Mouse (Mus musculus) stomach, embryonic 15.5 days (tissue): ENCODE results near the gene Ntn4. TPM values are rescaled to one million over a fixed set of nuclear protein-coding genes. Genes with fewer than 3 reads are reported as not detected.

Experiments
- ATAC-seq: fragments of 200-750 bp; cut with Nextera tagmentation; 2 replicates; pipeline ENCODE4 v1.8.0; 2017; ENCODE audit warnings: low read depth, moderate number of reproducible peaks, moderate TSS enrichment; ENCODE audit not compliant: insufficient read depth, low FRiP score
- H3K27ac ChIP-seq: fragments of 300-500 bp; sonication (generic); 2 replicates; pipeline ENCODE4 v1.5.1; 2015; ENCODE audit warnings: mild to moderate bottlenecking, inconsistent platforms
- H3K27me3 ChIP-seq: fragments of 300-500 bp; sonication (generic); replicated peaks from 2 replicates; pipeline ENCODE4 v1.6.1; 2015; ENCODE audit warnings: inconsistent platforms
- H3K36me3 ChIP-seq: fragments of 300-500 bp; sonication (generic); 2 replicates; pipeline ENCODE4 v1.6.1; 2015; ENCODE audit warnings: inconsistent platforms
- H3K4me1 ChIP-seq: fragments of 300-500 bp; sonication (generic); 2 replicates; pipeline ENCODE4 v1.6.1; 2015; ENCODE audit warnings: inconsistent platforms
- H3K4me2 ChIP-seq: fragments of 300-500 bp; sonication (generic); 2 replicates; pipeline ENCODE4 v1.6.1; 2015; ENCODE audit warnings: mild to moderate bottlenecking, inconsistent platforms
- H3K4me3 ChIP-seq: fragments of 300-500 bp; sonication (generic); replicated peaks from 2 replicates; pipeline ENCODE4 v1.5.1; 2015; ENCODE audit warnings: inconsistent platforms
- H3K9ac ChIP-seq: fragments of 300-500 bp; sonication (generic); 2 replicates; pipeline ENCODE4 v1.6.1; 2015; ENCODE audit warnings: inconsistent platforms
- H3K9me3 ChIP-seq: fragments of 300-500 bp; sonication (generic); 2 replicates; pipeline ENCODE4 v1.6.1; 2016; ENCODE audit warnings: inconsistent platforms
- WGBS: fragments of 180-500 bp; shearing (Covaris S2); methylation state at CpG from one replicate; pipeline ENCODE4 v1.1.7; 2015; 5-methylcytosine and 5-hydroxymethylcytosine counted together
- polyA plus RNA-seq: library from polyadenylated mRNA; unstranded; fragments of >200 nt; fragmentation: Nextera tagmentation; extraction: Ambion mirVana; gene quantifications from 2 replicates; pipeline ENCODE4 v1.2.1, GENCODE M21; 2015

Ntn4 gene
- polyA plus RNA-seq, 1 experiment from 2014 or later = 0.71 TPM

DNA sequence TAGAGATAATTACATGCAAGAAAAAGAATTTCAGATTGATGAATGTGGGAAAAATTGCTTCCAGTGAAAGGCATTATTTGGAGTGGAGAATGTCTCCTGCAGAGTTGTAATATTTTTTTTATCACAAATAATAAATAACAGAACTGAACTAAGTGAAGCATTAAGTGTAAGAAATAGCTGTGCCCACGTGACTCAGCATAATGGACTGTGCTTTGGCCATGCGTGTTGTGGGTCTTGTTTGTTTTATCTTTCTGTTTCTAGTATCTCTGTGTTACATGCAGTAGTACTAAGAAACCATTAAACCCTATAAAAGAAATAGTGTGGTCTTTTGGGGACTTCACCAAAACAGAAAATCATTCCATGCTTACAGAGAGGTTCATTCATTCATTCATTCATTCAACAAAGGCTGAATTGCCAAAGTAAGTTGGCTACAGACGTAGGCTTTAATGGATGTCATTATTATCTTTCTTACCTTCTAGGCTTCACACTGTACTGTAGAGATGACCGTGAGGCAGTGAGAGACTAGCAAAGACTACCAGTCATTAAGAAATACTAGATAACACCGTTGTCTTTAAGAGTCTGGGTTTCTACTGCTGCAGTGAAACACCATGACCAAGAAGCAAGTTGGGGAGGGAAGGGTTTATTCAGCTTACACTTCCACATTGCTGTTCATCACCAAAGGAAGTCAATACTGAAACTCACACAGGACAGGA, 81.3 kb downstream of the Ntn4 start:
- Histone ChIP-seq H3K36me3 (no peaks in the 10 kb centered on the region), H3K27ac (no peak overlapping the region), H3K27me3 (no peaks in the 10 kb centered on the region), H3K4me3 (no peak overlapping the region), H3K4me2 (no peak overlapping the region), H3K9me3 (no peaks in the 10 kb centered on the region), H3K9ac (no peak overlapping the region), H3K4me1 (no peaks in the 10 kb centered on the region)
- no peak for ATAC-seq
- WGBS = 81% methylated on average over 5 of the region's 5 CpGs

DNA sequence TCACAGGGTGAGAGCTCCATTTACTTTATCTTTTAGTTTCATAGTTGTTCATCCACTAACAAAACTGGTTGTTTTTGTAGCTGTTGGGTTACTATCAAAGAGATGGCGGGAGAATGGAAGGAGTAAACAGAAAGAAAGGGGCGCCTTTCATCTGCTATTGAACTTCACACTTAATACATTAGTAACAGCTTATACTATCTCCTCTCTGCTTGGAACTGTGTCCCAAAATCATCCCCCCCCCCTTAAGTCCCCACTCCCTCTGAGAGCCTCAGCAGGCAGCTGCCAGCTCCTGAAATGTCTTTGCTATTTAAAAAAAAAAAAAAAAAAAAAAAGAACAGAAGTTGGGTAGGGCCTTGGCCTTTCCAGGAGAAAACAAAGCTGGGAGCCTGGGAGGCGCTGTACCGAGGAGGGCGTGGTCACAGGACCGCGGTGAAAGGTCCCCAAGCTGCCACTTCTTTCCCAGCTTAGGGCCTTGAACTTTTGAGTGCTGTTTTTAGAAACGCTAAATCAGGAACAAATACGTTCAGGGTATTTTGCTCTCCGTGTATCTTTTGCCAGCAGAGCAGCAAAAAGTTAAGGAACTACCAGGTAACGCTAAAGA, 83.6 kb downstream of the Ntn4 start:
- WGBS = 15% methylated on average over 11 of the region's 11 CpGs
- no peak for ATAC-seq

DNA sequence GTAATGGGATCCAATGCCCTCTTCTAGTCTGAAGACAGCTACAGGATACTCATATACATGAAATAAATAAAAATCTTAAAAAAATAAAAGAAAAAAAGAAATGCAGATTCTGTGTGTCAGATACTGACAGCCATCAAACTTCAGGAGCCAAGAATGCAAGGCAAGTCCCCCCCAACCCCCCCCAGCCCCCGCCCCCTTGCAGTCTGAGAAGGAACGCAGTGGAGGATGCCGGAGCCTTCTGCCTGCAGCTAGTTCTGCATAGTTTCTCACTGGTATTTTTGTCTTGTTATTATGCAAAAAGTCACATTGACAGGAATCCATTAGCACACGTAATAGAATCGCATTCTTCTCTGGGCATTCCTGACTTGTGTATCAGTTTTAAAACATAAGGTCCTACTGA, 87.7 kb downstream of the Ntn4 start:
- ATAC-seq = no peak

More for the DNA sequence above, 83.6 kb downstream of the Ntn4 start:
- H3K4me2 ChIP-seq = peak overlapping the region; percentile 15; the same call in 1 of the 2 replicates
- H3K4me1 ChIP-seq = no peaks in the 10 kb centered on the region
- H3K9me3 ChIP-seq = no peaks in the 10 kb centered on the region
- no peak overlapping the region for H3K4me3 ChIP-seq
- H3K27me3 ChIP-seq = no peaks in the 10 kb centered on the region
- no peak overlapping the region for H3K27ac ChIP-seq
- no peak overlapping the region for H3K9ac ChIP-seq
- H3K36me3 ChIP-seq = no peaks in the 10 kb centered on the region

DNA sequence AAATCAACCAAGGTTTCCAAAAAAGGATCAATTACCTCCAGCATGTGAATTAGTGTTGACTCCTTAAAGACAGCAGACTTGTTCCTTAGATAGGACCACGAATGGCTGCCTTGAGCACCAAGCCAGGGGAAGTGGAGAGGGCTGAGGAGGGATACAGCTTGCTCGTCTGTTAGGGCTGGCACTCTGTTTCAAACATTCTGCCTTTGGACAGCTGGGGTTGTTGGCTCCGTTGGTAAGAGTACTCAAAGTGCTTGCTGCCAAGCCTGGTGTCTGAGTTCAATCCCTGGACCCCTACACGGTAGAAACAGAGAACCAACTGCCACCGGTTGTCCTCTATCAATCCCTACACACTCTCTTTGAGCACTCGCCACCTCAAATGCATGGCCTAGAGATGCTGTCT, 90.0 kb downstream of the Ntn4 start:
- no peak for ATAC-seq
- H3K4me2 ChIP-seq = no peak overlapping the region
- no peaks in the 10 kb centered on the region for H3K36me3 ChIP-seq
- no peaks in the 10 kb centered on the region for H3K9me3 ChIP-seq
- no peak overlapping the region for H3K27ac ChIP-seq
- H3K9ac ChIP-seq = no peak overlapping the region
- no peaks in the 10 kb centered on the region for H3K4me1 ChIP-seq
- no peaks in the 10 kb centered on the region for H3K27me3 ChIP-seq
- H3K4me3 ChIP-seq = no peak overlapping the region
- 79% methylated on average over 6 of the region's 6 CpGs for WGBS

More for the DNA sequence above, 87.7 kb downstream of the Ntn4 start:
- H3K27me3 ChIP-seq = no peaks in the 10 kb centered on the region
- H3K4me2 ChIP-seq = no peak overlapping the region
- no peak overlapping the region for H3K9ac ChIP-seq
- H3K4me3 ChIP-seq = no peak overlapping the region
- no peaks in the 10 kb centered on the region for H3K9me3 ChIP-seq
- no peak overlapping the region for H3K27ac ChIP-seq
- 58% methylated on average over 5 of the region's 5 CpGs for WGBS
- H3K36me3 ChIP-seq = no peaks in the 10 kb centered on the region
- H3K4me1 ChIP-seq = no peaks in the 10 kb centered on the region

DNA sequence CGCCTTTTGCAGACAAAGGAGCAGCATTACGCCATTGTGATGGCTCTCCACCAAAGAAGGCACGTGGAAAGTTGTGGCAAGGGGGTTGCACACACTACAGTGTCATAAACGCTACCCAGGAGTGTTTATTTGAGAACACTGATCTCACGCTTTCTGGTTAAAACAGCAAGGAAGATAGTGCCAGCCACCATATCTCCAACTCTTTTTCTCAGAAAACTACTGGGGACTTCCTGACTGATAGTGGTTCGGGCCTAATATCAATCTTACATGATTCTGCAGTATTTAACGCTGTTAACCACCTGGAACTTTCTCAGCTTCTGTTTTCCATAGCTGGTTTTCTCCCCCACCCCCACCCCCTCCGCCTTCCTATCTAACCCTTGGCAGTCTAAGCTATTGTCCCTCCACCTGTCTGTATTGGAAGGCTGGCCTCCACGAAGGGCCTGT, 90.8 kb downstream of the Ntn4 start:
- no peak for ATAC-seq
- no peak overlapping the region for H3K27ac ChIP-seq
- WGBS = 64% methylated on average over 9 of the region's 9 CpGs
- H3K9me3 ChIP-seq = no peaks in the 10 kb centered on the region
- H3K4me2 ChIP-seq = no peak overlapping the region
- no peaks in the 10 kb centered on the region for H3K27me3 ChIP-seq
- H3K4me3 ChIP-seq = no peak overlapping the region
- no peaks in the 10 kb centered on the region for H3K36me3 ChIP-seq
- H3K9ac ChIP-seq = no peak overlapping the region
- no peaks in the 10 kb centered on the region for H3K4me1 ChIP-seq

DNA sequence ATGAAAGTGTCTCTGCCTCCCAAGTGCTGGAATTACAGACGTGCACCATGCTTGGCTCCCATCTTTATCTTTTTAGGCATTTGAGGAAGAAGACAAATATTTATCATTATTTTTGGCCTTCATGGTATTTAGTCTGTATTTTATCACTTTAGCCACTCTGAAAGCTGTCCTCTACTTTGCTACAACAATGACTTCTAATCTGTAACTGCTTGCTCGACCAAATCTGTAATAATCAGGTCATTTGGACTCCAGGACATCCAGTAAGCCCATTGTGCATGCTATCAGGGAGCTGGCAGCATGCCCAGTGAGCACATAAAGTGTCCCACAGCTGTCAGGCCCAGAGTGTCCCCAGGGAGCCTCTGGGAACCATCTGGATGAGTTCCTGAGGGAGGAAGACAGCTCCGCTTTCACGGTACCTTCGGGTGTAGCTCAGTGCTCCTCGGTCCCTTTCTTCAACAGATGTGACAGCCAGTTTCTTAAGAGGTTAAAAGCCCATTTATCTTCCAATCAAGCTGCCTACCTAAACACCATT, 95.7 kb downstream of the Ntn4 start:
- H3K9me3 ChIP-seq = no peaks in the 10 kb centered on the region
- H3K27me3 ChIP-seq = no peaks in the 10 kb centered on the region
- WGBS = 39% methylated on average over 6 of the region's 6 CpGs
- no peak overlapping the region for H3K9ac ChIP-seq
- ATAC-seq = no peak
- H3K27ac ChIP-seq = no peak overlapping the region
- no peak overlapping the region for H3K4me2 ChIP-seq
- no peaks in the 10 kb centered on the region for H3K4me1 ChIP-seq
- no peaks in the 10 kb centered on the region for H3K36me3 ChIP-seq
- no peak overlapping the region for H3K4me3 ChIP-seq

DNA sequence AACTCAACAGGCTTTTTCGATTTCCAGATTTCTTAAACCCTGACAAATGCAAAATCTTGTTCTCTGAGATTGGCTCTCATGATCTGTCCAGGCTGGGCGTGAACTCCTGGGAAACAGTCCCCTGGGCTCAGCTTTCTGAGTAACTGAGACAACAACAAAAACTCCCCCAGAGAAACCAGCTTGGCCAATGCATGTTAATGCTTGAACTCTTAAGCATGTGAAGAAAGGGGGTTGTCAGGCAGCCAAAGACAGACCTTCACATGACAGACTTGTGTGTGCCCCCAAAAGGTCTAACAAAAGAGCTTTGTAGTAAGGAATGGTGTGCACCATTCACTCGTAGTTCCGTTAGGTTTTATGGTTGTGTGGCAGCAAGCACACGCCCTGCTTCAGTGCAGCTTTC, 96.6 kb downstream of the Ntn4 start:
- no peaks in the 10 kb centered on the region for H3K9me3 ChIP-seq
- H3K9ac ChIP-seq = no peak overlapping the region
- 82% methylated on average over 5 of the region's 5 CpGs for WGBS
- no peak overlapping the region for H3K4me2 ChIP-seq
- no peak for ATAC-seq
- no peak overlapping the region for H3K4me3 ChIP-seq
- H3K27ac ChIP-seq = no peak overlapping the region
- H3K4me1 ChIP-seq = no peaks in the 10 kb centered on the region
- no peaks in the 10 kb centered on the region for H3K27me3 ChIP-seq
- H3K36me3 ChIP-seq = no peaks in the 10 kb centered on the region

DNA sequence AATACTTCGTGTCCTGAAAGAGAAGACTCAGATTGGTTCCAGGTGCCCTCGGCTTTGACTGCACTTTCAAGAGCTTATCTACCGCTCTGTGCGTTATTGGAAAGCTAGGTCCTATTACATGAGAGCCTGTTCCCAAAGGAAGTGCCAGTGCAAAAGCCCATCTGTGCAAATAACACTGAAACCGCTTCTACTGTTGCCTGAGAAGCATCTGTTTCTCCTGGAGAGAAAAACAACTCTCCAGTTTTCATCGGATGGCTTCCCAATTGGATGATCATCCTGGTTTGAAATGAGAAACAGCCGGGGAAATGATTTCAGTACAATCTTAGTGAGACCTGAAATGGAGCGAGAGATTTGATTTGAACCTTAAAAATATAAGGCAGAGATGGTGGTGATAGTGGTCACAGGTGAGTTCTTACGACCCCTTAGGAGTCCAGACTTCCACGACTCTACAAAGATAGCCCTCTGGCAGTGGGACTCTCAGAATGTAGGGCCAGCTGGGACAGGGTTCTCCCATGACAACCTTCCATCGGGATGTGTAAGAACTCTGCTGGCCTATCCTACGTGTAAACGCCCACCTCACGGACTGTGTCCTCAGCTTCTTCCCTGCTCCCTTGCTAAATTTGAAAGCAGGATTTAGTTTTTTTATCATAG, 101.1 kb downstream of the Ntn4 start:
- Histone ChIP-seq H3K27ac (no peak overlapping the region), H3K27me3 (no peaks in the 10 kb centered on the region), H3K9ac (no peak overlapping the region), H3K4me2 (no peak overlapping the region), H3K36me3 (no peaks in the 10 kb centered on the region), H3K4me1 (no peaks in the 10 kb centered on the region), H3K9me3 (no peaks in the 10 kb centered on the region), H3K4me3 (no peak overlapping the region)
- WGBS = 73% methylated on average over 14 of the region's 14 CpGs
- no peak for ATAC-seq

DNA sequence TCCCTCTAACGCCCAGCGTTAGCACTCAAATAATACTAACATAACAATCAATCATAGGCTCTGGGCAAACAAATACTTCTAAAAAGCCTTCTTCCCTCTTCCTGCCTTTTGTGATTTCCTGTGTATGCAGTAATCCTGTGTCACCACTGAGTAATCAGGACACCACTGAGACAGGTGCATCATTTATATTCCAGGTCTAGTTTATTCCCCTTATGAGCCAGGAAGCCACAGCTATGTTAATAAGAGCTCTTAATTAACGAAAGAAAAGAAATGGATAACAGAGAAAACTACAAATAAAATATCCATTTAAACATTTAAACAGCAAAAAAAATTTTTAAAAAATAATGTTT, 101.6 kb downstream of the Ntn4 start:
- 47% methylated on average over 3 of the region's 3 CpGs for WGBS
- ATAC-seq = no peak
- Histone ChIP-seq H3K27me3 (no peaks in the 10 kb centered on the region), H3K27ac (no peak overlapping the region), H3K9ac (no peak overlapping the region), H3K36me3 (no peaks in the 10 kb centered on the region), H3K4me3 (no peak overlapping the region), H3K4me2 (no peak overlapping the region), H3K4me1 (no peaks in the 10 kb centered on the region), H3K9me3 (no peaks in the 10 kb centered on the region)

DNA sequence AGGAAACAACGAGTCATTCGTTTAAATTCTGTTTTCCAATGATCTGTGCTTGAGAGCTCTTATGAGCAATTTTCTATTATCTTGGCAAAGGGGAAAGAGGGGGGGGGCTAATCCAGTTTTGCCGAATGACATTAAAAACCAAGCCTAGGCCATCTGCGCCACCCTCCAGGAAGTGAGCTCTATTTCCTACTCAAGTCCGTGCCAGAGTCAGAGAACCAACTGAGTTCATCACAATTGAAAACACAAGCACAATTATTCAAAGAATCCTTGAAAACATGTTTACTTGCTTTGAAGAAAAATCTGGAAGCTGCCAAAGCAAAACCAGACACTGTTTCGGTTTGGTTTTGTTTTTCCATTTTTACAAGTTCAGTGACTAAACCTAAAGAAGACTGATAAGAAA, 102.1 kb downstream of the Ntn4 start:
- Histone ChIP-seq H3K9ac (no peak overlapping the region), H3K4me2 (no peak overlapping the region), H3K36me3 (no peaks in the 10 kb centered on the region), H3K27me3 (no peaks in the 10 kb centered on the region), H3K27ac (no peak overlapping the region), H3K4me1 (no peaks in the 10 kb centered on the region), H3K4me3 (no peak overlapping the region), H3K9me3 (no peaks in the 10 kb centered on the region)
- ATAC-seq = no peak
- WGBS = 67% methylated on average over 6 of the region's 6 CpGs

DNA sequence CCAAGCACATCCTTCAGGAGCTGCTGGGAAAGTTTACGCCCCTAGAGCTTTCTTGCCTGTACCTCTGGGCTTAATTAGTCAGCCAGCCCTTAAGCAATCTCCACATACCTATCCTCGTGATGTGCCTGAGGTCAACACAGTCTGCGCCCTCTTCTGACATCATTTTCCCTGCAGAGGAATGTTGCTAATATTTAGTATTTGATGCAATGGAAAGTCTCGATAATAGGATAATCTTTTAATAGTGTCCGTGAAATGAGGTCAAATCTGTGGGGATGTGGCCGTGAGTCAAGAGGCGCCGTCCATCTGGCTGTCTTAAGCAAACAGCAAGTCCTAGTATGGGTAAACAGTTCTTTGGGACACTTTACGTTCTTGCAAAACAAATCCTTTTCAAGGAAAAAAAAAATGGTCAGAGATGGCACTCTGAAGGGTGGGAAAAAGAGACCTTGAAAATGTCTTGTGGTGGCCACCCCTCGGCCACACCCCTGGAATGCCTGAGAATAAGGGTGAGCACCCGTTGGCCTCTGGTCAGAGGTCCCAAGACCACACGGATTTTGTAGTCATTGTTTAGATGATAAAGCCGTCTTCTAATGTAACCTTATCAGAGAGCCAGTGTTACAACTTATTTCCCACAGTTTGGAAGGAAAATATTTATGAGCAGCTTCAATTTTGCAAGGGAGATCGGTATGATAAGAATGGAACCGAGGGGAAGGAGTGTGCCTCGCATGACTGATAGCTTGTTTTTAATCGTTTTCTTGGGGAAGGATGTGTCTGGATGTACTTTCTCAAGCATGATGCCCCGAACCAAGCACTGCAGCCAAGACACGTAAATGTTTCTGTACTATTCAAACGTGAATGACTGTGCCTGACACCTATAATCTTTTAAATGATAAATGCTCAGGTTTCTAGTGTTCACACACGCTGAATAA, 109.0 kb downstream of the Ntn4 start:
- no peak overlapping the region for H3K27ac ChIP-seq
- no peaks in the 10 kb centered on the region for H3K4me1 ChIP-seq
- no peaks in the 10 kb centered on the region for H3K36me3 ChIP-seq
- no peak overlapping the region for H3K4me2 ChIP-seq
- no peak overlapping the region for H3K9ac ChIP-seq
- ATAC-seq = no peak
- no peaks in the 10 kb centered on the region for H3K9me3 ChIP-seq
- no peak overlapping the region for H3K4me3 ChIP-seq
- H3K27me3 ChIP-seq = no peaks in the 10 kb centered on the region
- WGBS = 36% methylated on average over 21 of the region's 21 CpGs
